Mouse (Mus musculus) B cell, adult (primary cell): Measurements from ENCODE around the gene Lrif1. TPM values are rescaled to one million over a fixed set of nuclear protein-coding genes. Genes with fewer than 3 reads are reported as not detected.

Source experiments
- total RNA-seq: library from RNA; stranded (reverse); gene quantifications from 4 replicates; pipeline ENCODE4 v1.2.4, GENCODE M21; 2023; ENCODE audit not compliant: inconsistent age

Lrif1 gene
- total RNA-seq, result 55.0 to 62.4 TPM (median 61.6 TPM) in 4 replicates

DNA sequence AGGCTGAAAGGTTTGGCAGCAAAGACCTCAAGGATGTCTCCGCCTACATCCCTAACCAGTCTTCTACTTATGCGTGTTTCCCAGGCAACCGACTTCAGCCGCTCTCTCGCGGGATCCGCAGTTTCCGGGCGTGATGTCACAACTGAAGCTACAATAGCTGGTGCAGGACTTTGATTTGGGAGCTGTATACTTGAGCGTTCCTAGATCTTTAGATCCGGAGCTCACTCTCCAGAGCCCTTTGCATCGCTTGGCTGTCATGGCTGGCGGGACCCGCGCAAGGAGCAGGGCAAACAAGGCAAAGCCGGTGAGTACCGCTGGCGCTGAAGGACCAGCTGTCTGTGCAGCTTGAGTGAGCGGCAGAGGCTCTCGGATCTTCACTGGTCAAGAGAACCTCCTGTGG lies at the start of gene Lrif1:
TSS of gene Lrif1 (plus strand) at position 158 of the 400 bp plus-strand sequence.

Other genes with a start within 250 kb of the Lrif1 start
- gene Dennd2d, start 202.6 kb upstream of the Lrif1 start, total RNA-seq, result 66.8 to 76.8 TPM (median 75.2 TPM) in 4 replicates
- gene Dram2, start 137.2 kb upstream of the Lrif1 start, total RNA-seq, result 71.6 to 78.0 TPM (median 74.2 TPM) in 4 replicates
- 63.2 to 70.6 TPM (median 67.0 TPM) in 4 replicates for gene Cept1, start 137.2 kb upstream of the Lrif1 start, total RNA-seq
- gene Cd53, start 105.2 kb downstream of the Lrif1 start, total RNA-seq, result 527 to 560 TPM (median 553 TPM) in 4 replicates
- not detected in 4 replicates for gene Olfr266, start 141.3 kb downstream of the Lrif1 start, total RNA-seq